Mouse (Mus musculus) lung, postnatal 0 days (tissue): ENCODE data around the gene Greb1. TPM values are rescaled to one million over a fixed set of nuclear protein-coding genes. Genes with fewer than 3 reads are reported as not detected.
A peak's percentile ranks its signal among the peaks of the same experiment; 100 is the strongest.

Experiments used
- ATAC-seq: fragments of 200-750 bp; cut with Nextera tagmentation; 2 replicates; pipeline ENCODE4 v1.8.0; 2017; ENCODE audit warnings: moderate library complexity
- DNase-seq: peaks from one replicate; pipeline ENCODE4 v3.0.0-alpha.2; 2016; ENCODE audit warnings: low spot score
- H3K27ac ChIP-seq: fragments of 300-500 bp; sonication (generic); 2 replicates; pipeline ENCODE4 v1.5.1; 2014; ENCODE audit warnings: antibody characterized with exemption, mild to moderate bottlenecking, low read length, mixed read lengths
- H3K27me3 ChIP-seq: fragments of 300-500 bp; sonication (generic); replicated peaks from 2 replicates; pipeline ENCODE4 v1.6.1; 2014; ENCODE audit warnings: low read length, mixed read lengths; ENCODE audit not compliant: insufficient read depth
- H3K36me3 ChIP-seq: fragments of 300-500 bp; sonication (generic); 2 replicates; pipeline ENCODE4 v1.6.1; 2014; ENCODE audit warnings: low read length, mixed read lengths; ENCODE audit not compliant: insufficient read depth
- H3K4me1 ChIP-seq: fragments of 300-500 bp; sonication (generic); 2 replicates; pipeline ENCODE4 v1.6.1; 2014; ENCODE audit warnings: antibody characterized with exemption, low read depth, low read length, mixed read lengths; ENCODE audit not compliant: insufficient read depth
- H3K4me2 ChIP-seq: fragments of 300-500 bp; sonication (generic); replicated peaks from 2 replicates; pipeline ENCODE4 v1.6.1; 2014; ENCODE audit warnings: low read depth, mild to moderate bottlenecking, low read length, moderate library complexity, mixed read lengths
- H3K4me3 ChIP-seq: fragments of 300-500 bp; sonication (generic); 2 replicates; pipeline ENCODE4 v1.5.1; 2014; ENCODE audit warnings: low read depth, low read length
- H3K9ac ChIP-seq: fragments of 300-500 bp; sonication (generic); replicated peaks from 2 replicates; pipeline ENCODE4 v1.6.1; 2014; ENCODE audit warnings: low read depth, mild to moderate bottlenecking
- H3K9me3 ChIP-seq: fragments of 300-500 bp; sonication (generic); 2 replicates; pipeline ENCODE4 v1.6.1; 2016; ENCODE audit warnings: low read length, mixed read lengths
- CTCF ChIP-seq: IDR thresholded peaks from 2 replicates; pipeline ENCODE4 v1.5.1; 2016; ENCODE audit warnings: antibody characterized with exemption, mild to moderate bottlenecking
- EP300 ChIP-seq: IDR thresholded peaks from 2 replicates; pipeline ENCODE4 v1.6.1; 2016; ENCODE audit warnings: antibody characterized with exemption, mild to moderate bottlenecking, control low read depth
- WGBS: fragments of 180-500 bp; shearing (Covaris S2); extraction: QIAGEN DNeasy Blood & Tissue Kit; methylation state at CpG from one replicate; pipeline ENCODE4 v1.1.7; 2014; 5-methylcytosine and 5-hydroxymethylcytosine counted together
- polyA plus RNA-seq: library from polyadenylated mRNA; unstranded; fragments of >200 nt; fragmentation: Nextera tagmentation; extraction: Ambion mirVana; gene quantifications from 2 replicates; pipeline ENCODE4 v1.2.1, GENCODE M21; 2015

Greb1 gene
- polyA plus RNA-seq, 1 experiment from 2014 or later, result 1.1 TPM

DNA sequence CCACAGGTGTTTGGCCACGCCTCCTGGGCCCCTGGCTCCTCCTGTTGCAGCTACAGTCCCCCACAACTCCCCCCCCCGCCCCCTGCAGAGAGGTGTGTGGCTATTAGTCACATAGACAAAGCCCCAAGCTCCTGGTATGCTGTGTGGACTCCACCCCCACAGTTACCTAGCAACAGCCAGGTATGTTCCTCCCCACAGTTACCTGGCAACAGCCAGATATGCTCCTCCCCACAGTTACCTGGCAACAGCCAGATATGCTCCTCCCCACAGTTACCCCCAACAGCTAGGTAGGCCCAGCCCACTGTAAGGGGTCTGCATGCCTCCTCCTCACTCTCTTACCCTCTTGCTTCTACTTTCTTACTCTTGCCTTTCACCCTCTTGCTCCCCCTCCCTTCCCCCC lies 135.7 kb downstream of the Greb1 start:
- WGBS, result no CpG with 5 or more reads among the region's 2 CpGs
- no peak for DNase-seq
- peak; percentile 34 for ATAC-seq

GRCm38 (mm10) chr12:16662955-16663585 lies 137.6 kb downstream of the Greb1 start:
- 60% methylated on average over 6 of the region's 6 CpGs for WGBS
- Histone ChIP-seq H3K27me3 (no peaks in the 10 kb centered on the region), H3K36me3 (no peaks in the 10 kb centered on the region), H3K4me3 (no peak overlapping the region), H3K9ac (no peak overlapping the region), H3K4me2 (no peak overlapping the region), H3K9me3 (no peaks in the 10 kb centered on the region), H3K4me1 (no peaks in the 10 kb centered on the region), H3K27ac (no peak overlapping the region)
- ATAC-seq, result no peak
- DNase-seq, result no peak
- no peak for TF ChIP-seq EP300
- peak; percentile 18; the same call in 1 of the 2 replicates for TF ChIP-seq CTCF

More for the DNA sequence above, 135.7 kb downstream of the Greb1 start:
- Histone ChIP-seq H3K4me3 (no peak overlapping the region), H3K9me3 (no peaks in the 10 kb centered on the region), H3K4me2 (no peak overlapping the region), H3K27ac (no peak overlapping the region), H3K4me1 (no peaks in the 10 kb centered on the region), H3K36me3 (no peaks in the 10 kb centered on the region), H3K9ac (no peak overlapping the region), H3K27me3 (no peaks in the 10 kb centered on the region)
- no peak for TF ChIP-seq EP300

DNA sequence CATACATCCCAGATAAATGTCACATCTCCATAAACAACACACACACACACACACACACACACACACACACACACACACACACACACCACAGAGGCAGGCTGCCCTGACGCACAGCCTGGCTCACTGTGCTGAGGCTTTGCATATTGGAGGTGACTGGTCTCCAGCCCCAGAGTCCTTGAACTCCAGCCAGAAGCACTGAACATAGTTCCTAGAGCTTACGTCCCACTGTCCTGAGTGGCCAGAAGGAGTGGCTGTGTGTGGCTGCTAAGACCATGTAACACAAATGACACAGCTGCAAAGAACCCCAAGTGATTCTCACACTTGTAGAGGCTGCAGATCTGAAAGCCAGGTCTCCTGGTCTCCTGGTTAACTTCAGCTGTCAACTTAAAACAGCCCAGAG lies 138.8 kb downstream of the Greb1 start:
- Histone ChIP-seq H3K4me2 (no peak overlapping the region), H3K4me1 (no peaks in the 10 kb centered on the region), H3K36me3 (no peaks in the 10 kb centered on the region), H3K9ac (no peak overlapping the region), H3K27me3 (no peaks in the 10 kb centered on the region), H3K9me3 (no peaks in the 10 kb centered on the region), H3K4me3 (no peak overlapping the region), H3K27ac (no peak overlapping the region)
- ATAC-seq, result peak; percentile 53
- TF ChIP-seq EP300 (no peak), CTCF (no peak)
- peak; percentile 17 for DNase-seq
- 50% methylated on average over 2 of the region's 2 CpGs for WGBS

DNA sequence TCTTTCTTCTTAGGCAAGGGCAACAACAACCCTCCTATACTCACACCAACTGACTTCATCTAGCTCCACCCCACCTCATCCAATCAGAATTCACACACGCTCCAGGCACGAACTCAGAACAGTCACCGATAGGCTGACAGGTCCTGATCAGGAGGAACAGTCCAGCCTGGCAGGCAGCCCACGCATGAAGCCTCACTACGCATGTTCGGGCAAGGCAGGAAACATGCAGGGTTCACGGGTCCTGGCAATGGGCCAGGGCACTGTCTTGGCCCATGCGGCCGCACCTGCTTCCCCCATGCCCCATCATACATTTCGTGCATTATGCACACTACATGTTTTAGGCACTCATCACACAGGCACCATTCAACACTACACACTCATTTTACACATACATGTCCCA lies 139.2 kb downstream of the Greb1 start:
- Histone ChIP-seq H3K27ac (no peak overlapping the region), H3K4me3 (no peak overlapping the region), H3K4me2 (no peak overlapping the region), H3K9me3 (no peaks in the 10 kb centered on the region), H3K4me1 (no peaks in the 10 kb centered on the region), H3K27me3 (no peaks in the 10 kb centered on the region), H3K9ac (no peak overlapping the region), H3K36me3 (no peaks in the 10 kb centered on the region)
- ATAC-seq (0 out of 2 replicates have a peak, but pooled peaks have one; percentile 7), DNase-seq (no peak)
- WGBS, result 80% methylated on average over 10 of the region's 10 CpGs
- TF ChIP-seq EP300 (no peak), CTCF (no peak)

GRCm38 (mm10) chr12:16656906-16657875 lies 143.5 kb downstream of the Greb1 start:
- 62% methylated on average over 5 of the region's 5 CpGs for WGBS
- peaks cover 25% of the 10 kb centered on the region; the same call in 1 of the 2 replicates for H3K27me3 ChIP-seq
- TF ChIP-seq CTCF (no peak), EP300 (no peak)
- H3K36me3 ChIP-seq, result no peaks in the 10 kb centered on the region
- no peak overlapping the region for H3K4me3 ChIP-seq
- no peaks in the 10 kb centered on the region for H3K4me1 ChIP-seq
- H3K4me2 ChIP-seq, result no peak overlapping the region
- DNase-seq, result no peak
- no peaks in the 10 kb centered on the region for H3K9me3 ChIP-seq
- H3K27ac ChIP-seq, result no peak overlapping the region
- no peak overlapping the region for H3K9ac ChIP-seq
- ATAC-seq, result no peak

GRCm38 (mm10) chr12:16655604-16656003 lies 145.1 kb downstream of the Greb1 start:
- 76% methylated on average over 4 of the region's 4 CpGs for WGBS
- ATAC-seq, result no peak
- DNase-seq, result no peak
- H3K4me3 ChIP-seq, result no peak overlapping the region
- H3K9ac ChIP-seq, result no peak overlapping the region
- H3K4me2 ChIP-seq, result no peak overlapping the region
- peaks cover 25% of the 10 kb centered on the region; the same call in 1 of the 2 replicates for H3K27me3 ChIP-seq
- no peaks in the 10 kb centered on the region for H3K36me3 ChIP-seq
- H3K9me3 ChIP-seq, result no peaks in the 10 kb centered on the region
- TF ChIP-seq EP300 (no peak), CTCF (no peak)
- no peaks in the 10 kb centered on the region for H3K4me1 ChIP-seq
- H3K27ac ChIP-seq, result no peak overlapping the region
